Mouse (Mus musculus) CH12.LX (cell line): ENCODE data around the gene Gripap1. TPM values are rescaled to one million over a fixed set of nuclear protein-coding genes. Genes with fewer than 3 reads are reported as not detected.

Experiments used
- DNase-seq: peaks from one replicate; pipeline ENCODE4 v3.0.0-alpha.2; 2013; ENCODE audit errors: extremely low read depth
- H3K27ac ChIP-seq: 2 replicates; pipeline ENCODE4 v1.5.1; 2012; ENCODE audit warnings: low read depth, mild to moderate bottlenecking, control low read depth, moderate library complexity; ENCODE audit not compliant: insufficient read depth
- H3K27me3 ChIP-seq: replicated peaks from 2 replicates; pipeline ENCODE3; 2012; ENCODE audit warnings: inconsistent platforms
- H3K36me3 ChIP-seq, 2 experiments: replicated peaks in 1 of 2; 2 replicates each; pipeline versions ENCODE3 to v1.6.1; 2012; ENCODE audit warnings: inconsistent platforms in 1 of 2, low read length in 1 of 2, mild to moderate bottlenecking in 1 of 2, mixed read lengths in 1 of 2, moderate library complexity in 1 of 2; ENCODE audit not compliant: control insufficient read depth in 1 of 2, insufficient read depth in 1 of 2
- H3K4me1 ChIP-seq, 2 experiments: 2 replicates each; pipeline ENCODE4 v1.6.1; 2012; ENCODE audit warnings: inconsistent platforms in 1 of 2, moderate library complexity in 1 of 2; ENCODE audit not compliant: insufficient read depth in 2 of 2, control insufficient read depth in 1 of 2
- H3K4me2 ChIP-seq: 2 replicates; pipeline ENCODE4 v1.6.1; 2012; ENCODE audit warnings: low read depth, mild to moderate bottlenecking, control low read depth; ENCODE audit not compliant: poor library complexity, insufficient read depth, severe bottlenecking
- H3K4me3 ChIP-seq, 3 experiments: fragments of 150-350 bp in 1 of 3; sonication (generic) in 1 of 3; replicated peaks in 1 of 3; 2 replicates each; pipeline versions ENCODE3 to v1.5.1; 2011 to 2012; ENCODE audit warnings: low read depth in 2 of 3, low read length in 2 of 3, mild to moderate bottlenecking in 2 of 3, moderate library complexity in 2 of 3, control low read depth in 1 of 3, improper control_type of control experiment in 1 of 3, inconsistent platforms in 1 of 3, mixed read lengths in 1 of 3; ENCODE audit not compliant: poor library complexity in 1 of 3
- H3K79me2 ChIP-seq: replicated peaks from 2 replicates; pipeline ENCODE4 v1.6.1; 2012; ENCODE audit warnings: mild to moderate bottlenecking, moderate library complexity; ENCODE audit not compliant: control insufficient read depth, poor library complexity, insufficient read depth, severe bottlenecking; ENCODE audit errors: extremely low read depth
- H3K9ac ChIP-seq: 2 replicates; pipeline ENCODE4 v1.6.1; 2012; ENCODE audit warnings: low read depth, mild to moderate bottlenecking, control low read depth, moderate library complexity; ENCODE audit not compliant: insufficient read depth
- H3K9me3 ChIP-seq: replicated peaks from 2 replicates; pipeline ENCODE3; 2012; ENCODE audit warnings: low read length, inconsistent platforms, mixed read lengths
- BHLHE40 ChIP-seq: IDR thresholded peaks from 2 replicates; pipeline ENCODE4 v1.6.1; 2011; ENCODE audit warnings: mild to moderate bottlenecking, low read depth, low read length, improper control_type of control experiment
- CTCF ChIP-seq, 2 experiments: IDR thresholded peaks in 1 of 2; conservative IDR thresholded peaks in 1 of 2; 2 replicates each; pipeline ENCODE4 v1.5.1; 2011 to 2012; ENCODE audit warnings: low read depth in 2 of 2, low read length in 2 of 2, improper control_type of control experiment in 1 of 2, inconsistent platforms in 1 of 2, mild to moderate bottlenecking in 1 of 2, moderate library complexity in 1 of 2
- JUND ChIP-seq: conservative IDR thresholded peaks from 2 replicates; pipeline ENCODE4 v1.6.1; 2011; ENCODE audit warnings: low read depth, low read length, improper control_type of control experiment
- KAT2A ChIP-seq: IDR thresholded peaks from 2 replicates; pipeline ENCODE4 v1.6.1; 2012; ENCODE audit warnings: low read length, improper control_type of control experiment, inconsistent platforms; ENCODE audit not compliant: insufficient replicate concordance
- MAFK ChIP-seq: IDR thresholded peaks from 2 replicates; pipeline ENCODE4 v1.6.1; 2011; ENCODE audit warnings: low read length, improper control_type of control experiment; ENCODE audit not compliant: insufficient replicate concordance
- MAX ChIP-seq: IDR thresholded peaks from 2 replicates; pipeline ENCODE4 v1.6.1; 2011; ENCODE audit warnings: low read length, improper control_type of control experiment
- MAZ ChIP-seq: IDR thresholded peaks from 2 replicates; pipeline ENCODE4 v1.6.1; 2012; ENCODE audit warnings: low read depth, mild to moderate bottlenecking, inconsistent platforms, low read length, improper control_type of control experiment, moderate library complexity
- PAX5 ChIP-seq: IDR thresholded peaks from 2 replicates; pipeline ENCODE4 v1.6.1; 2012; ENCODE audit warnings: low read length, inconsistent platforms, mixed read lengths
- POLR2A ChIP-seq: IDR thresholded peaks from 2 replicates; pipeline ENCODE4 v1.6.1; 2011; ENCODE audit warnings: low read depth, mild to moderate bottlenecking, improper control_type of control experiment, low read length
- POLR2AphosphoS2 ChIP-seq: IDR thresholded peaks from 2 replicates; pipeline ENCODE4 v1.6.1; 2011; ENCODE audit warnings: low read depth, low read length, improper control_type of control experiment
- RCOR1 ChIP-seq: conservative IDR thresholded peaks from 2 replicates; pipeline ENCODE4 v1.6.1; 2012; ENCODE audit warnings: low read depth, mild to moderate bottlenecking, inconsistent platforms, low read length, improper control_type of control experiment
- SIN3A ChIP-seq: IDR thresholded peaks from 2 replicates; pipeline ENCODE4 v1.6.1; 2012; ENCODE audit warnings: low read length, improper control_type of control experiment, inconsistent platforms
- SMC3 ChIP-seq: IDR thresholded peaks from 2 replicates; pipeline ENCODE4 v1.6.1; 2011; ENCODE audit warnings: low read depth, low read length, improper control_type of control experiment
- TBP ChIP-seq: conservative IDR thresholded peaks from 2 replicates; pipeline ENCODE4 v1.6.1; 2011; ENCODE audit warnings: low read depth, low read length, improper control_type of control experiment
- ZC3H11A ChIP-seq: IDR thresholded peaks from 2 replicates; pipeline ENCODE4 v1.6.1; 2012; ENCODE audit warnings: low read depth, mild to moderate bottlenecking, inconsistent platforms, low read length, improper control_type of control experiment
- ZNF384 ChIP-seq: IDR thresholded peaks from 2 replicates; pipeline ENCODE4 v1.6.1; 2012; ENCODE audit warnings: low read depth, low read length, improper control_type of control experiment, inconsistent platforms
- dilution Hi-C: fragments of 300-500 bp; cut with MboI; formaldehyde crosslinking; loops from 2 replicates; pipeline ENCODE4 v1.14.3; 2020; ENCODE audit warnings: low sequenced_read_pairs; ENCODE audit not compliant: extremely low pct_unique_long_range_greater_than_20kb, extremely low pct_ligation_motif_present
- in situ Hi-C: fragments of 300-500 bp; cut with MboI; formaldehyde crosslinking; loops from 3 replicates; pipeline ENCODE4 v1.14.3; 2019; ENCODE audit warnings: low sequenced_read_pairs, low pct_ligation_motif_present, low pct_unique_long_range_greater_than_20kb, mixed read lengths
- polyA plus RNA-seq: library from polyadenylated mRNA; unstranded; fragments of >175 nt; gene quantifications from 2 replicates; pipeline ENCODE4 v1.2.1, GENCODE M21; 2012; ENCODE audit warnings: low read depth; ENCODE audit not compliant: insufficient read length
- total RNA-seq, 2 experiments: library from RNA; depleted of rRNA; stranded (reverse); fragments of 300-350 nt in 1 of 2; fragments of >200 nt in 1 of 2; gene quantifications; 2 replicates each; pipeline ENCODE4 v1.2.3; 2012 to 2014

The Gripap1 gene
- total and polyA plus RNA-seq, 3 experiments = 15.7 to 49.4 (median 25.5) TPM

DNA sequence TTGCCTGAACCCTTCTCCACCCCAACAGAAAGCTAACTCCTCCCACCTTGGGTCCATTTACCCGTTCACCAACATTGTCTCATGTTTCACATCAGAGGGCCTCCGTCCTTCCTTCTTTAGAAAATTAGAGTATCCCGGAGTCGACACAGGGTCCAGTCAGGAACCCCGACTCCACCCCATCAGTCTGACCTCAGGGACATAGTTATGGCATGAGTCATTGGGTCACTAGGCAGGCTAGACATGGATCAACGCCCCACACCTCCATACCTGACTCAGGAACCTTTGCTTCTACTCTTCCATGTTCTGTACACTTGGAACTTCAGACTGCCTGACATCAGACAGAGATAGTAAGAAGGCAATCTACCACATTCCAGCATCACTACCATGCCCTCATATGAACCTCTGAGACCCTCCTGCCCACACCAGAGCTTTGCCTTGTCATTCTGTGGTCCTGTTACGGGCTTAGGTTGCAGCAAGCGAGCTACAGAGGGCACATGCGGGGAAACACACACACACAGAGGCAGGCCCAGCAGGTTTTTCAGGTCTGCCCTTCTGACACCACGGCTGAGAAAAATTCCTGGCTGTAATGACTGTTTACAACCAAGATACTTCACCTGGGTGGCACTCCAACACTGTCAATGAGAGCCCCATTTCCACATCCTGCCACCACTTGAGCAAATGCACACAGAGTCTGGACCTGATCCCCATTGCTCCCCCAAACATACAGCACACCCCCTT is 49.3 kb upstream of the Gripap1 start:
- no peak overlapping the region for H3K27ac ChIP-seq

GRCm38 (mm10) chrX:7741103-7741502 is 48.5 kb upstream of the Gripap1 start:
- Histone ChIP-seq H3K27ac (no peak overlapping the region), H3K4me1 (peaks cover 7 to 62% of the 10 kb centered on the region in 2 experiments), H3K4me2 (no peak overlapping the region), H3K9ac (no peak overlapping the region), H3K4me3 (no peak overlapping the region), H3K9me3 (no peaks in the 10 kb centered on the region), H3K79me2 (no peaks in the 10 kb centered on the region), H3K27me3 (no peaks in the 10 kb centered on the region), H3K36me3 (peaks cover 0 to 8% of the 10 kb centered on the region in 2 experiments)
- in situ Hi-C loops (no loop called here), dilution Hi-C loops (no loop called here)
- no peak for DNase-seq
- TF ChIP-seq PAX5 (no peak), MAZ (no peak), POLR2AphosphoS2 (no peak), ZNF384 (no peak), BHLHE40 (no peak), RCOR1 (no peak), MAFK (no peak), TBP (no peak), SIN3A (no peak), JUND (no peak), KAT2A (no peak)

More for the DNA sequence above, 49.3 kb upstream of the Gripap1 start:
- H3K4me1 ChIP-seq = peaks cover 5 to 63% of the 10 kb centered on the region in 2 experiments
- H3K9me3 ChIP-seq = no peaks in the 10 kb centered on the region
- H3K4me2 ChIP-seq = no peak overlapping the region
- H3K4me3 ChIP-seq = no peak overlapping the region
- dilution Hi-C loops (no loop called here), in situ Hi-C loops (no loop called here)
- TF ChIP-seq PAX5 = no peak
- TF ChIP-seq ZC3H11A = no peak
- no peak for TF ChIP-seq SMC3
- no peak for TF ChIP-seq MAFK
- no peaks in the 10 kb centered on the region for H3K27me3 ChIP-seq
- no peak overlapping the region for H3K9ac ChIP-seq
- no peak for DNase-seq
- peaks cover 0 to 14% of the 10 kb centered on the region in 2 experiments for H3K36me3 ChIP-seq
- no peaks in the 10 kb centered on the region for H3K79me2 ChIP-seq

GRCm38 (mm10) chrX:7743470-7743869 is 46.1 kb upstream of the Gripap1 start:
- in situ Hi-C loops (no loop called here), dilution Hi-C loops (no loop called here)
- Histone ChIP-seq H3K36me3 (no peaks in the 10 kb centered on the region), H3K4me3 (no peak overlapping the region), H3K4me1 (peaks cover 5 to 44% of the 10 kb centered on the region in 2 experiments; a peak in 3 of 4 replicates), H3K27me3 (no peaks in the 10 kb centered on the region), H3K27ac (no peak overlapping the region), H3K9ac (no peak overlapping the region), H3K4me2 (no peak overlapping the region), H3K79me2 (no peaks in the 10 kb centered on the region), H3K9me3 (no peaks in the 10 kb centered on the region)
- peak; percentile 21 to 50; a peak in 3 of 4 replicates for TF ChIP-seq CTCF (conservative IDR thresholded peaks at IDR 0.05 in 1 of 2, IDR thresholded peaks at IDR 0.05 in 1 of 2; ENCODE audit: low read depth in 2 of 2, low read length in 2 of 2)
- 0 out of 2 replicates have a peak, but pooled peaks have one; percentile 19 for TF ChIP-seq MAX
- no peak for TF ChIP-seq POLR2A
- peak; percentile 28; the same call in 1 of the 2 replicates for TF ChIP-seq SMC3
- DNase-seq = no peak
